Mouse (Mus musculus) retina, adult 2 months (tissue): ENCODE results near the gene Mknk2.

Source experiments
- DNase-seq: peaks from one replicate; pipeline ENCODE4 v3.0.0-alpha.2; 2012; ENCODE audit warnings: low read depth, low spot score

Mknk2 gene

GRCm38 (mm10) chr10:80677942-80678436 is at the start of gene Mknk2:
Gene Mknk2, minus strand, starts transcription at chr10:80678112.
- DNase-seq = no peak

GRCm38 (mm10) chr10:80717281-80717680 is 39.4 kb upstream of the Mknk2 start:
- no peak for DNase-seq

GRCm38 (mm10) chr10:80710834-80711233 is 32.9 kb upstream of the Mknk2 start:
- no peak for DNase-seq

- DNase-seq = no peak
These were observed 27.6 kb upstream of the Mknk2 start for GRCm38 (mm10) chr10:80705479-80705878.

- DNase-seq = no peak
These were observed 27.1 kb upstream of the Mknk2 start for GRCm38 (mm10) chr10:80705033-80705432.

- no peak for DNase-seq
These were observed 26.5 kb upstream of the Mknk2 start for GRCm38 (mm10) chr10:80704418-80704817.

GRCm38 (mm10) chr10:80703643-80704042 is 25.7 kb upstream of the Mknk2 start:
- DNase-seq = no peak

GRCm38 (mm10) chr10:80702536-80703390 is 24.9 kb upstream of the Mknk2 start:
- peak; percentile 66 for DNase-seq

GRCm38 (mm10) chr10:80701721-80702535 is 24.0 kb upstream of the Mknk2 start, which contains the start of the genes Mob3a and Izumo4:
Gene Mob3a, minus strand, starts transcription at chr10:80701977.
Gene Izumo4, plus strand, starts transcription at chr10:80702184.
- peak; percentile 98 for DNase-seq

- DNase-seq = no peak
These were observed 22.8 kb upstream of the Mknk2 start for GRCm38 (mm10) chr10:80700732-80701131.

GRCm38 (mm10) chr10:80700038-80700504 is 22.2 kb upstream of the Mknk2 start:
- DNase-seq = no peak

- DNase-seq = no peak
These were observed 20.7 kb upstream of the Mknk2 start for GRCm38 (mm10) chr10:80698605-80699004.

- no peak for DNase-seq
These were observed 19.9 kb upstream of the Mknk2 start for GRCm38 (mm10) chr10:80697812-80698211.

- DNase-seq = no peak
These were observed 19.5 kb upstream of the Mknk2 start for GRCm38 (mm10) chr10:80697393-80697787.

- no peak for DNase-seq
These were observed 18.8 kb upstream of the Mknk2 start for GRCm38 (mm10) chr10:80696502-80697392.

- no peak for DNase-seq
These were observed 18.0 kb upstream of the Mknk2 start for GRCm38 (mm10) chr10:80695801-80696501.

GRCm38 (mm10) chr10:80695186-80695585 is 17.3 kb upstream of the Mknk2 start:
- DNase-seq = no peak

GRCm38 (mm10) chr10:80694159-80694938 is 16.4 kb upstream of the Mknk2 start:
- DNase-seq = no peak

- DNase-seq = no peak
These were observed 15.6 kb upstream of the Mknk2 start for GRCm38 (mm10) chr10:80693401-80694045.
